Mouse (Mus musculus): ENCODE data around the gene Orai2. TPM values are rescaled to one million over a fixed set of nuclear protein-coding genes. Genes with fewer than 3 reads are reported as not detected.
A peak's percentile ranks its signal among the peaks of the same experiment; 100 is the strongest.
"Not testable (repeated sequence)": the region's sequence is repeated elsewhere in the genome, so short reads cannot be mapped to it uniquely, and the experiment has no call there.

Orai2 gene
- polyA plus RNA-seq, 1 experiment, result 276 TPM

DNA sequence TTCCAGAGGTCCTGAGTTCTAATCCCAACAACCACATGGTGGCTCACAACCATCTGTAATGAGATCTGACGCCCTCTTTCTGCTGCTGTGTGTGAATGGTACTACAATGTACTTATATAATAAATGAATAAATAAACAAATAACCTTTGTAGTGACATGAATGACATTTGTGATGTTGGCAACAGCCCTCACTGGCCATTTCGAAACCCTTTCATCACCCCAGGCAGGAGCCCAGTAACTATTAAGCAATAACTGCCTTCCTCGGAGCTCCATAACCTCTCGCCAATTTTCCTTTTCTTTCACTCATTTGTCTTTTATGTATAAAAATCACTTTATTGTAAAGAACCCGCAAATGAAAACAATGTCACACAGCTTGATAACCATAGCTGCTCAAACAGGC lies 43.2 kb upstream of the Orai2 start:
- no peaks in the 10 kb centered on the region for H3K36me3 ChIP-seq (ENCODE audit: control insufficient read depth, insufficient read depth, low read length)
- H3K27me3 ChIP-seq (ENCODE audit: control insufficient read depth, insufficient read depth, low read length), result no peaks in the 10 kb centered on the region
- no peak overlapping the region for H3K4me3 ChIP-seq (ENCODE audit: control insufficient read depth, insufficient read depth, low read length)
- H3K27ac ChIP-seq (ENCODE audit: control insufficient read depth, insufficient read depth, low read length), result no peak overlapping the region
- no peak for TF ChIP-seq CTCF (IDR thresholded peaks at IDR 0.05; ENCODE audit: borderline replicate concordance, control insufficient read depth, extremely low read depth, insufficient read depth, low read length, poor library complexity)
- TF ChIP-seq POLR2A (IDR thresholded peaks at IDR 0.05; ENCODE audit: control insufficient read depth, extremely low read depth, insufficient read depth, low read length, poor library complexity), result no peak
- DNase-seq, result no peak
- 88% methylated on average over 5 of the region's 5 CpGs for WGBS
- no peaks in the 10 kb centered on the region for H3K4me1 ChIP-seq (replicated peaks; ENCODE audit: control insufficient read depth, insufficient read depth, low read length)

DNA sequence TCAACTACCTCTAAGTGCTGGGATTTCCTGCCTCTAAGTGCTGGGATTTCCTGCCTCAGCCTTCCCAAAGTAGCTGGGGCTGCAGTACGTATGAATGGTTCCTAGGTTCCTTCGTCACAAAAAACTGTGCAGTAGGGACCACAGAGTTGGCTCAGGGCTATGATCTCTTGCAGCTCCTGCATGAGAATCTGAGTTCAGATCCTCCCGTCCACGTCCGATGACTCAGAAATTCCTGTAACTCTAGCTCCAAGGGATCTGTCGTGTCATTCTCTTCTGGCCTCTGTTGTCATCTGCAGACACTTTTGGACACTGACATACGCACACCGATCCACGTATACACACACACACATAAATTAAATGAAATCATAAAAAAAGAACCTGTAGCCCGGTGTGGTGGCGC lies 42.2 kb upstream of the Orai2 start:
- WGBS, result 97% methylated on average over 11 of the region's 11 CpGs
- no peaks in the 10 kb centered on the region for H3K36me3 ChIP-seq (ENCODE audit: control insufficient read depth, insufficient read depth, low read length)
- DNase-seq, result no peak
- no peak overlapping the region for H3K4me3 ChIP-seq (ENCODE audit: control insufficient read depth, insufficient read depth, low read length)
- H3K4me1 ChIP-seq (replicated peaks; ENCODE audit: control insufficient read depth, insufficient read depth, low read length), result no peaks in the 10 kb centered on the region
- no peak overlapping the region for H3K27ac ChIP-seq (ENCODE audit: control insufficient read depth, insufficient read depth, low read length)
- no peak for TF ChIP-seq POLR2A (IDR thresholded peaks at IDR 0.05; ENCODE audit: control insufficient read depth, extremely low read depth, insufficient read depth, low read length, poor library complexity)
- TF ChIP-seq CTCF (IDR thresholded peaks at IDR 0.05; ENCODE audit: borderline replicate concordance, control insufficient read depth, extremely low read depth, insufficient read depth, low read length, poor library complexity), result no peak
- H3K27me3 ChIP-seq (ENCODE audit: control insufficient read depth, insufficient read depth, low read length), result no peaks in the 10 kb centered on the region

DNA sequence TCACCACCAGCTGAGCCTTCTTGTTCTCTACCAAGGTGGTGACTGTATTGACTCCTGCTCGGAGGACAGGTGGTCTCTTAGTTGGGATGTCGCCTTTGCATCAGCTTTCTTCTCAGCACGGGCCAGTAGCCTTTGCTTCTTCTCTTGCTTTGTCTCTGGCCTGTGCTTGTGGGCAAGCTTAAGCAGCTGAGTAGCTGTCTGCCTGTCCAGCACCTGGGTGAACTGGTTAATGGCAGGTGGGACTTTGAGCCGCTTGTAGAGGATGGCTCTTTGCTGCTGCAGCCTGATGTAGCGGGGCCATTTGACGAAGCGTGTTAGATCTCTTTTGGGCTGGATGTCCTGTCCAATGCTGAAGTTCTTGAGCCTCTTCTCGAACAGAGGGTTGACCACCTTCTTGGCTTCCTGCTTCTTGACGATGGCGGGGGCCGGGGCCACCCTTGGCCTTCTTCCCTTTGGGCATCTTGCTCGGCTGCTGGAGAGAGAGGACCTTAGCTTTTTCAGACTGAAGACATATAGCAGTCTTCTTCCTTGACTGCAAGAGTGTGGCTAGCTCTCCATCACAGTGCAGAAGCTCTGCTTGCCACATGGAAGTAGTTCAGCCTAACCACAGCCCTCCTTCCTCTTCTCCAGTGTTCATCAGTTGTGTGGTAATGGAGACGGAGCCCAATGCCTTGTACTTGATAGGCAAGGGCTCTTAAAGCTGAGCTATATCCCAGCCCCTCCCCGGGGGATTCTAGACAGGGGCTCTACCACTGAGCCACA lies 41.0 kb upstream of the Orai2 start:
- H3K4me1 ChIP-seq (replicated peaks; ENCODE audit: control insufficient read depth, insufficient read depth, low read length); H3K27me3 ChIP-seq (ENCODE audit: control insufficient read depth, insufficient read depth, low read length); H3K36me3 ChIP-seq (ENCODE audit: control insufficient read depth, insufficient read depth, low read length); DNase-seq; H3K27ac ChIP-seq (ENCODE audit: control insufficient read depth, insufficient read depth, low read length); H3K4me3 ChIP-seq (ENCODE audit: control insufficient read depth, insufficient read depth, low read length): not testable (repeated sequence)
- 71% methylated on average over 14 of the region's 14 CpGs for WGBS

DNA sequence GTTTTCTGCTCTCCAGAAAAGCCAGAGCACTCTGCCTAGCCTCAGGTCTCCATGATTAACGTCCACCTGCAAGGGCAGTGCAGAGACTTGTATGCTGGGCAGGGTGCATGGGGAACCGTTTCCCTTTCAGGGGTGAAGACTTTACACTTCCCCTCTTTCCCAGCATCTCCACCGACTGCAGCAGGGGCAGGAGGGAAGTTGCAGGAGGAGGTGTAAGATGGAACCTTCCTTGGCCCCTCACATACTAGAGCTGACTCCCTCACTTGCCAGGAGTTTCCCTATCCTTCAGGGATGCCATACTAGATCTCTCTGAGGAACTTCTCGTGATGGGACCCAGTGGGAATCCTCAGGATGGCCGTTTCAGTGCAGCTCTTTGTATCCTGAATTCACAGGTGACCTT lies 40.0 kb upstream of the Orai2 start:
- no peaks in the 10 kb centered on the region for H3K4me1 ChIP-seq (replicated peaks; ENCODE audit: control insufficient read depth, insufficient read depth, low read length)
- H3K4me3 ChIP-seq (ENCODE audit: control insufficient read depth, insufficient read depth, low read length), result no peak overlapping the region
- 47% methylated on average over 5 of the region's 5 CpGs for WGBS
- H3K27me3 ChIP-seq (ENCODE audit: control insufficient read depth, insufficient read depth, low read length), result no peaks in the 10 kb centered on the region
- TF ChIP-seq POLR2A (IDR thresholded peaks at IDR 0.05; ENCODE audit: control insufficient read depth, extremely low read depth, insufficient read depth, low read length, poor library complexity), result no peak
- no peak for TF ChIP-seq CTCF (IDR thresholded peaks at IDR 0.05; ENCODE audit: borderline replicate concordance, control insufficient read depth, extremely low read depth, insufficient read depth, low read length, poor library complexity)
- no peak overlapping the region for H3K27ac ChIP-seq (ENCODE audit: control insufficient read depth, insufficient read depth, low read length)
- no peaks in the 10 kb centered on the region for H3K36me3 ChIP-seq (ENCODE audit: control insufficient read depth, insufficient read depth, low read length)
- DNase-seq, result no peak

DNA sequence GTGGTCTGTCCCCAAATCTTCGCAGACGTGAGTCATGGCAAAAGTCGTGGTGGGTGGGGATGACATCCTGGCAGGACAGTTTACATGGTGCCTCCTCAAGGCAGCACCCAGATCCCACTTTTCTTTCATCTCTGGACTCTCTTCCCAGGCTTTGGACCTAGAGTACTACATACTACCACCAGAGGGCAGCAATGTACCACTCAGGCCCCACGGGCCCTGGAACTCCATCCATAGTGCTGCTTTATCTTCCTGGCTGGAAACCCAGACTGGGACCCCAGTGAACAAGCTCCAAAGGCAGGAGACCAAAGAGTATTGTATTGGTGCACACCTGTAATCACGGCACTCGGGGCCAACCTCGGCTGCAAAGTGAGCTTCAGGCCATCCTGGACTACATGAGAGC lies 31.3 kb upstream of the Orai2 start:
- TF ChIP-seq POLR2A (IDR thresholded peaks at IDR 0.05; ENCODE audit: control insufficient read depth, extremely low read depth, insufficient read depth, low read length, poor library complexity) (no peak), CTCF (IDR thresholded peaks at IDR 0.05; ENCODE audit: borderline replicate concordance, control insufficient read depth, extremely low read depth, insufficient read depth, low read length, poor library complexity) (peak; percentile 72; the same call in 1 of the 2 replicates)
- 40% methylated on average over 7 of the region's 7 CpGs for WGBS
- peak; percentile 44 for DNase-seq
- Histone ChIP-seq H3K4me3 (ENCODE audit: control insufficient read depth, insufficient read depth, low read length) (no peak overlapping the region), H3K36me3 (ENCODE audit: control insufficient read depth, insufficient read depth, low read length) (no peaks in the 10 kb centered on the region), H3K27me3 (ENCODE audit: control insufficient read depth, insufficient read depth, low read length) (no peaks in the 10 kb centered on the region), H3K27ac (ENCODE audit: control insufficient read depth, insufficient read depth, low read length) (no peak overlapping the region), H3K4me1 (replicated peaks; ENCODE audit: control insufficient read depth, insufficient read depth, low read length) (peaks cover 6% of the 10 kb centered on the region)

DNA sequence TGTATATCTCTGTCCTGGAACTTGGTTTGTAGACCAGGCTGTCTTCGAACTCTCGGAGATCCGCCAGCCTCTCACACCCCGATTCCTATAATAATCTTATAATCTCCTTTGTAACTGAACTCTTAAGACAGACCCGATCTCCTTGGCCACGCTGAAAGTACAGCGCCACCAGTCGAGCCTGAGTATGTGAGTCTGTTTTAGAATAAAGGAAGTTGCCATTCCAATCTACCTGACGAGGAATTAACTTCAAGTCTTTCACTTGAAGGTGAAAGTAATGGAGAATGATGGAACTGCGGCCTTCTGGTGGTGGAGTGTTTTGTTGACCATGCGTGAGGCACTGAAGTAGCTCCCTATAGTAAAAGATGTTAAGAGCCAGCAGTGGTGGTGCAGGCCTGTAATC lies 29.0 kb upstream of the Orai2 start:
- H3K4me3 ChIP-seq (ENCODE audit: control insufficient read depth, insufficient read depth, low read length), result no peak overlapping the region

More for the DNA sequence above, 29.0 kb upstream of the Orai2 start:
- DNase-seq, result no peak
- Histone ChIP-seq H3K27ac (ENCODE audit: control insufficient read depth, insufficient read depth, low read length) (no peak overlapping the region), H3K36me3 (ENCODE audit: control insufficient read depth, insufficient read depth, low read length) (peaks cover 12% of the 10 kb centered on the region), H3K4me1 (replicated peaks; ENCODE audit: control insufficient read depth, insufficient read depth, low read length) (peaks cover 6% of the 10 kb centered on the region), H3K27me3 (ENCODE audit: control insufficient read depth, insufficient read depth, low read length) (no peaks in the 10 kb centered on the region)
- TF ChIP-seq CTCF (IDR thresholded peaks at IDR 0.05; ENCODE audit: borderline replicate concordance, control insufficient read depth, extremely low read depth, insufficient read depth, low read length, poor library complexity) (no peak), POLR2A (IDR thresholded peaks at IDR 0.05; ENCODE audit: control insufficient read depth, extremely low read depth, insufficient read depth, low read length, poor library complexity) (no peak)
- WGBS, result 49% methylated on average over 11 of the region's 11 CpGs

Data from thymus, adult 2 months (tissue).